Mouse (Mus musculus): ENCODE results near the gene Gsdma. TPM values are rescaled to one million over a fixed set of nuclear protein-coding genes. Genes with fewer than 3 reads are reported as not detected.
"Not testable (repeated sequence)": the region's sequence is repeated elsewhere in the genome, so short reads cannot be mapped to it uniquely, and the experiment has no call there.

The Gsdma gene
- polyA plus RNA-seq, 1 experiment from 2014 or later, result 0.10 TPM

DNA sequence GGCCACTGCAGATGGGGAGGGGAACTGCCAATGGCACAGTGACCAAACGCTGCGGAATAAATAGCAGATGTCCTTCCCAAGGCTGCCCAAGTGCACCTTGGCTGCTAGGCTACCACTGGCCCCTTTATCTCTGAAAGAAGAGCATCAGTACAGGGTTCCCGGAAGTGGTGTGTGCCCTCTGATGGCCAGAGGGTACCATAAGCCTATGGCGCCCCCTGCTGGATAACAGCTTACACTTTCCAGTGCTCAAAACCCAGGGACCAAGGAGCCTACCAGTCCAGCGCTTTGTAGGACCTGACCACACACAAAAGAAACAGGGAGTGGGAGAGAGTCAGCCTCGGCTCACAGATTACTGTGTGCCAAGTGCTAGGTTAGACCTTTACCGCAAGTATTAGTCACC lies 9.1 kb upstream of the Gsdma start:
- H3K9me3 ChIP-seq; H3K4me2 ChIP-seq (replicated peaks); H3K4me3 ChIP-seq (replicated peaks); H3K27me3 ChIP-seq (replicated peaks); H3K27ac ChIP-seq; H3K4me1 ChIP-seq (replicated peaks); H3K36me3 ChIP-seq; H3K9ac ChIP-seq: not testable (repeated sequence)
- WGBS, result 10% methylated on average over 7 of the region's 7 CpGs
- ATAC-seq, result peak; percentile 74

DNA sequence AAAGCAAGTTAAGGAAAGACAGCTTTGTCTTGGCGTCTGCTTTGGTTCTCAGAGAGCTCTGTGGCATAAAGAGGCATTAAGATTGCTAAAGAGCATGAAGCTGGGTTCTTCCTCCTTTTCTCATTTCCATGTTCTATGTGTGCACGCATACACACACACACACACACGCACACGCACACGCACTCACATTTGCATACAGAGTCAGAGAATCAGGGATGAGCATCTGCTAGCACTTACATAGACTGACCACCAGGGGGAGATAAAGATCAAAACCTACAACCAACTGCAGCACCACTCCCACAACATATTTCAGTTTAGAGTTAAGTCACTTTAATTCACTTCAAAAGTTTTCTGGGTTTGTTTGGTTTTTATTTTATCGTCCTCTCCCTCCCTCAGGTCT lies 3.6 kb upstream of the Gsdma start:
- no peaks in the 10 kb centered on the region for H3K4me1 ChIP-seq (replicated peaks)
- H3K27me3 ChIP-seq (replicated peaks), result no peaks in the 10 kb centered on the region
- 9% methylated on average over 6 of the region's 6 CpGs for WGBS
- no peaks in the 10 kb centered on the region for H3K36me3 ChIP-seq
- no peak overlapping the region for H3K9ac ChIP-seq
- peak; percentile 65 for ATAC-seq
- no peak overlapping the region for H3K27ac ChIP-seq
- H3K9me3 ChIP-seq, result no peaks in the 10 kb centered on the region
- H3K4me2 ChIP-seq (replicated peaks), result peak overlapping the region; percentile 7; the same call in 1 of the 2 replicates
- H3K4me3 ChIP-seq (replicated peaks), result no peak overlapping the region

DNA sequence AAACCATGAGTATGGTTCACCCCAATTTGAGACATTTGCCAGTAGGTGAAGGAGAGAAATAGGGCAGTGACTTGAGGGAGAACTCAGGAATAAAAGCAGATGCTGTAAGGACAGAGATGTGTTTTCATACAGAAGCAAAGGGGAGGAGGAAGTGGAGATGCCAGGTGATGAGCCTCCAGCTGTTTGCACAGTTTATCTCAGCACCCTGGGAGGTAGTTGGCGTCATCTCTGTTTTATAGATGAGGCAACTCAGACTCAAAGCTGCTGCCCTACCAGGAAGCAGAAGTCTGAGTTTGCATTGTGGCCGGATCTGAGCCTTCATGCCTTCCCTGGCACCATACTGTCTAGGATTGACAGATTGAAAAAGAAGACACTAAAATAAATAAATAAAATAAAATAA lies 4.8 kb downstream of the Gsdma start:
- no peak for ATAC-seq
- Histone ChIP-seq H3K27me3 (replicated peaks) (peaks cover 13% of the 10 kb centered on the region; the same call in 1 of the 2 replicates), H3K9me3 (no peaks in the 10 kb centered on the region), H3K9ac (no peak overlapping the region), H3K27ac (no peak overlapping the region), H3K4me3 (replicated peaks) (no peak overlapping the region), H3K36me3 (no peaks in the 10 kb centered on the region), H3K4me1 (replicated peaks) (no peaks in the 10 kb centered on the region), H3K4me2 (replicated peaks) (no peak overlapping the region)
- 37% methylated on average over 2 of the region's 2 CpGs for WGBS

DNA sequence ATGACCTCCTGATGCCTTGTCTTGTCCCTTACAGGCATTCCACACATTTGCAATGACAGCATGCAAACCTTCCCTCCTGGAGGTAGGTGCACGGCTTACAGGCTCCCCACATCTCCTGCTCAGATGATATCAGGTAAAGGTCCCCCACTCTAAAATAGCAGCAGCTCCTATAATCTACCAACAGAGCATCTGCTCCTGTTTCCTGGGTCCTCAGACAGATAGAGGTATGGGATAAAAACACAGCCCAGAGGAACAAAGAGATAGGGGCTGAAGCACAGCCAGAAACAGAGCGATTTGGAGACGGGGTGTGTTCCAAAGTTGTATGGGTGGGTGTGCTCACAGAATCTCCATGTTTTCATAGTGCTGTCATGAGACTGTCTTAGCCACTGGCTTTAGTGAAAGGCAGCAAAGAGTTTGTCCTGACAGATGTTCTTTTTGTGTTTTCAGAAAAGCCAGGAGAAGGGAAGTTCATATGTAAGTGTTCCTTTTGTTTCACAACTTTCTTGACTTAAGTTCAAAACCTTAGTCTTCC lies 7.2 kb downstream of the Gsdma start:
- Histone ChIP-seq H3K4me2 (replicated peaks) (no peak overlapping the region), H3K4me1 (replicated peaks) (no peaks in the 10 kb centered on the region), H3K36me3 (no peaks in the 10 kb centered on the region), H3K9me3 (no peaks in the 10 kb centered on the region), H3K27me3 (replicated peaks) (peaks cover 13% of the 10 kb centered on the region; the same call in 1 of the 2 replicates), H3K4me3 (replicated peaks) (no peak overlapping the region), H3K9ac (no peak overlapping the region), H3K27ac (no peak overlapping the region)
- ATAC-seq, result no peak
- WGBS, result 79% methylated on average over 3 of the region's 3 CpGs

DNA sequence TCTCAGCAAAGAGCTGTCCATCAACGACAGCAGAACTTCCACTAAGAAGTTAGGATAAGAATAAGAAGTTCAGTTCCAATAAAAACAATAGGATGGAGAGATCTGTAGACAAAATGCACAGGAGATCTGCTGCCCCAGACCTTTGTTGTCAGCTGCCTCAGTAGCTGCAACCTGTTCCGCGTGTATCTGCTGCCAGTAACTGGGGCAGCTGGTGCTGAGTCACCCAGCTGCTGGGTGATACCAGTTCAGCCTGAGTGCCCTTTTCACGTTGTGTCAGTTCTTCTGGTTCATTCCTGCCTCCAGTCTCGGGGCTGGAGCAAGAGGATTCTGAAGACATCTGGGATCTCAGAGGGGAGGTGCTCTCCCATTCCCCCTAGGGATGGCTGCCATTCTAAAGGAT lies 7.7 kb downstream of the Gsdma start:
- Histone ChIP-seq H3K27ac (no peak overlapping the region), H3K4me1 (replicated peaks) (no peaks in the 10 kb centered on the region), H3K4me3 (replicated peaks) (no peak overlapping the region), H3K4me2 (replicated peaks) (no peak overlapping the region), H3K9me3 (no peaks in the 10 kb centered on the region), H3K9ac (no peak overlapping the region), H3K36me3 (no peaks in the 10 kb centered on the region), H3K27me3 (replicated peaks) (peaks cover 10% of the 10 kb centered on the region; the same call in 1 of the 2 replicates)
- no peak for ATAC-seq
- 54% methylated on average over 5 of the region's 5 CpGs for WGBS

DNA sequence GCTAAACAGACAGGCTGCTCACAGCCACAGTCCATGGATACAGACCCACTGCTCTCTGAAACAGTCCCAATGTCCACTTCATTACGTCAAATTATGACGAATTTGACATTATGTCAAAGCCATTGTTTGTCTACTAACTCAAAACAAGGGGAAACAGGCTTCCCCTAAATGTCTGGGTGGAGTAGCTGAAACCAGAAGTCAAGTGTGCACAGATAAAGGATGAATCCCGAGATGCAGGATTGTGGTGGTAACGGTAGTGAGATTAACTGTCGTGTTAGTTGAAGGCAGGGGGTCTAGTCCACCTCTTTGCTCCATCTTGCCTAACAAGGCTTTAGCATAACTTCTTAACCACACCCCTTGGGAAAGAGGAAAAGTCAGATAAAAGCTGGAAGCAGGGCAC lies 8.3 kb downstream of the Gsdma start:
- H3K4me3 ChIP-seq (replicated peaks), result no peak overlapping the region
- no peaks in the 10 kb centered on the region for H3K36me3 ChIP-seq
- no peak overlapping the region for H3K27ac ChIP-seq
- H3K27me3 ChIP-seq (replicated peaks), result peaks cover 6% of the 10 kb centered on the region; the same call in 1 of the 2 replicates
- no peaks in the 10 kb centered on the region for H3K4me1 ChIP-seq (replicated peaks)
- H3K9me3 ChIP-seq, result no peaks in the 10 kb centered on the region
- no peak overlapping the region for H3K9ac ChIP-seq
- no peak for ATAC-seq
- 79% methylated on average over 5 of the region's 5 CpGs for WGBS
- H3K4me2 ChIP-seq (replicated peaks), result no peak overlapping the region

DNA sequence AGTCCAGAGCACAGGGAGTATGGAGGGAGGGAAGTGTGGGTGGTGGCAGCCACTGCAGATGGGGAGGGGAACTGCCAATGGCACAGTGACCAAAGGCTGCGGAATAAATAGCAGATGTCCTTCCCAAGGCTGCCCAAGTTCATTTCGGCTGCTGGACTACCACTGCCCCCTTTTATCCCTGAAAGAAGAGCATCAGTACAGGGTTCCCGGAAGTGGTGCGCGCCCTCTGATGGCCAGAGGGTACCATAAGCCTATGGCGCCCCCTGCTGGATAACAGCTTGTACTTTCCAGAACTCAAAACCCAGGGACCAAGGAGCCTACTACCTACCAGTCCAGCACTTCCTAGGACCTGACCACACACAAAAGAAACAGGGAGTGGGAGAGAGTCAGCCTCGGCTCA lies 9.0 kb downstream of the Gsdma start:
- not testable (repeated sequence) for H3K9me3 ChIP-seq; H3K4me1 ChIP-seq (replicated peaks); H3K27me3 ChIP-seq (replicated peaks); H3K36me3 ChIP-seq; H3K27ac ChIP-seq; H3K9ac ChIP-seq; H3K4me3 ChIP-seq (replicated peaks)
- H3K4me2 ChIP-seq (replicated peaks), result 0 out of 2 replicates have a peak overlapping the region, but pooled peaks have one; percentile 4
- ATAC-seq, result peak; percentile 71
- WGBS, result 7% methylated on average over 6 of the region's 7 CpGs

DNA sequence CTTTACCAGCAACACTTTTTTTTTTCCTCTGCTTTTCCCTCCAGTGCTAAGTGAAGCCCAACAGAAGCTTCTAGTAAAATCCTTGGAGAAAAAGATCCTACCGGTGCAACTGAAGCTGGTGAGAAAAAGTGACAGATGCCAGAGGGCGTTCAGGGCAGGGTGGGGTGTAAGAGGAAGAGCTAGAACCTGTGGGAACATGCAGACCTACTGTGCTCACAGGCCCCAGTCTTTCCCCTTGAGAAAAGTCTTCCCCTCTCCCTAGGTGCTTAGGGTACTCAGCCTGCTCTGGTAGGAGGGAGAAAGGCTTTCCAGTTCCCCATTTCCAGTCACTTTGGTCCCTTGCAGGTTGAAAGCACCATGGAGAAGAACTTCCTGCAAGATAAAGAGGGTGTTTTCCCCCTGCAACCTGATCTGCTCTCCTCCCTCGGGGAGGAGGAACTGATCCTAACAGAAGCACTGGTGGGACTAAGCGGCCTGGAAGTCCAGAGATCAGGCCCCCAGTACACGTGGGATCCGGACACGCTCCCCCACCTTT lies 11.7 kb downstream of the Gsdma start:
- H3K36me3 ChIP-seq, result no peaks in the 10 kb centered on the region
- no peaks in the 10 kb centered on the region for H3K27me3 ChIP-seq (replicated peaks)
- H3K4me2 ChIP-seq (replicated peaks), result no peak overlapping the region
- H3K27ac ChIP-seq, result no peak overlapping the region
- H3K4me3 ChIP-seq (replicated peaks), result no peak overlapping the region
- no peaks in the 10 kb centered on the region for H3K4me1 ChIP-seq (replicated peaks)
- no peaks in the 10 kb centered on the region for H3K9me3 ChIP-seq
- no peak overlapping the region for H3K9ac ChIP-seq
- no peak for ATAC-seq
- WGBS, result 29% methylated on average over 7 of the region's 7 CpGs

DNA sequence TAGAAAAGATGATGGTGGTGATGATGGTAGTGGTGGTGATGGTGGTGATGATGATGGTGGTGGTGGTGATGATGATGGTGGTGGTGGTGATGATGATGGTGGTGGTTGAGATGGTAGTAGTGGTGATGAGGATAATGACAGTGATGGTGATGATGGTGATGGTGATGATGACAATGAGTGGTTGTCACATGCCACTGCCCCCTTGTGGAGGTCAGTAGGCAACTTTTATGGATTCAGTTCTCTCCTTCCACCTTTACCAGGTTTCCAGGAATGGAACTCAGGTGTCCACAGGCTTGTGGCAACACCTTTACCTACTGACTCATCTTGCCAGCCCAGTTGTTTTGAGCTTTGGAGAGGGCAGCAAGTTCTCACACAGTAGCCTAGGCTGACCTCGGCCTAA lies 15.9 kb downstream of the Gsdma start:
- H3K4me3 ChIP-seq (replicated peaks), result no peak overlapping the region
- no peak overlapping the region for H3K4me2 ChIP-seq (replicated peaks)
- whole genome bisulfite sequencing, result 96% methylated on average over 1 of the region's 1 CpGs
- H3K27ac ChIP-seq, result peak overlapping the region; percentile 48; the same call in 1 of the 2 replicates
- no peak for ATAC-seq
- H3K9me3 ChIP-seq, result no peaks in the 10 kb centered on the region
- H3K27me3 ChIP-seq (replicated peaks), result no peaks in the 10 kb centered on the region
- H3K36me3 ChIP-seq, result no peaks in the 10 kb centered on the region
- H3K4me1 ChIP-seq (replicated peaks), result 0 out of 2 replicates have a peak, but pooled peaks cover 4% of the 10 kb centered on the region
- H3K9ac ChIP-seq, result no peak overlapping the region

DNA sequence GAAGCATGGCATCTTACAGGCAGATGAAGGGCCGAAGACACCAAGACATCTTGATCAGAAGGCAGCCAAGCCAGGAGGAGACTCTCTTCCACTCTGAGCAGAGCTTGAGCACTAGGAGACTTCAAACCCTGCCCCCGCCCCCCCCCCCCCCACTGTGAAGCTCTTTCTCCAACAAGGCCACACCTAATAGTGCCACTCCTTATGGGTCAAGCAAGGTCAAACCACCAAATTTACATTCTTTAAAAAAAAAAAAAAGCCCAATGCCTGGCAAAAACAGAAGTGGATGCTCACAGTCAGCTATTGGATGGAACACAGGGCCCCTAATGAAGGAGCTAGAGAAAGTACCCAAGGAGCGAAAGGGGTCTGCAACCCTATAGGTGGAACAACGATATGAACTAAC lies 16.4 kb downstream of the Gsdma start:
- not testable (repeated sequence) for H3K4me2 ChIP-seq (replicated peaks); H3K9ac ChIP-seq; H3K4me3 ChIP-seq (replicated peaks); H3K27me3 ChIP-seq (replicated peaks); ATAC-seq; H3K27ac ChIP-seq; H3K4me1 ChIP-seq (replicated peaks); H3K9me3 ChIP-seq; H3K36me3 ChIP-seq
- 93% methylated on average over 4 of the region's 4 CpGs for WGBS

DNA sequence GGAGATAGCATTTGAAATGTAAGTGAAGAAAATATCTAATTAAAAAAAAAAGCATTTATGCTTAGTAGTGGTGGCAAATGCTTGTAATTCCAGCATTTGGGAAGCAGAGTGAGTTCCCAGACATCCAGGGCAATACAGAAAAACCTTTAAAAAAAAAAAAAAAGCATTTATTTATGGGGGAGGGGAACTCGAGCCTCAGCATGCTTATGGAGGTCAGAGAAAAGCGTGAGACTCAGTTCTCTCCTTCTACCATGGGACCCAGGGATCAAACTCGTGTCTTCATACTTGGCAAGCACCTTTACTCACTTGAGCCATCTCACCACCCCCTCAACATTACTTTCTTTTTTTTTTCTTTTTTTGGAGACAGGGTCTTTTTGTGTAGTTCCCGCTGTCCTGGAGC lies 17.0 kb downstream of the Gsdma start:
- Histone ChIP-seq H3K27me3 (replicated peaks) (no peaks in the 10 kb centered on the region), H3K27ac (no peak overlapping the region), H3K4me2 (replicated peaks) (no peak overlapping the region), H3K4me1 (replicated peaks) (0 out of 2 replicates have a peak, but pooled peaks cover 4% of the 10 kb centered on the region), H3K4me3 (replicated peaks) (no peak overlapping the region), H3K9ac (no peak overlapping the region), H3K36me3 (peaks cover 10% of the 10 kb centered on the region), H3K9me3 (no peaks in the 10 kb centered on the region)
- WGBS, result 81% methylated on average over 4 of the region's 4 CpGs
- no peak for ATAC-seq

DNA sequence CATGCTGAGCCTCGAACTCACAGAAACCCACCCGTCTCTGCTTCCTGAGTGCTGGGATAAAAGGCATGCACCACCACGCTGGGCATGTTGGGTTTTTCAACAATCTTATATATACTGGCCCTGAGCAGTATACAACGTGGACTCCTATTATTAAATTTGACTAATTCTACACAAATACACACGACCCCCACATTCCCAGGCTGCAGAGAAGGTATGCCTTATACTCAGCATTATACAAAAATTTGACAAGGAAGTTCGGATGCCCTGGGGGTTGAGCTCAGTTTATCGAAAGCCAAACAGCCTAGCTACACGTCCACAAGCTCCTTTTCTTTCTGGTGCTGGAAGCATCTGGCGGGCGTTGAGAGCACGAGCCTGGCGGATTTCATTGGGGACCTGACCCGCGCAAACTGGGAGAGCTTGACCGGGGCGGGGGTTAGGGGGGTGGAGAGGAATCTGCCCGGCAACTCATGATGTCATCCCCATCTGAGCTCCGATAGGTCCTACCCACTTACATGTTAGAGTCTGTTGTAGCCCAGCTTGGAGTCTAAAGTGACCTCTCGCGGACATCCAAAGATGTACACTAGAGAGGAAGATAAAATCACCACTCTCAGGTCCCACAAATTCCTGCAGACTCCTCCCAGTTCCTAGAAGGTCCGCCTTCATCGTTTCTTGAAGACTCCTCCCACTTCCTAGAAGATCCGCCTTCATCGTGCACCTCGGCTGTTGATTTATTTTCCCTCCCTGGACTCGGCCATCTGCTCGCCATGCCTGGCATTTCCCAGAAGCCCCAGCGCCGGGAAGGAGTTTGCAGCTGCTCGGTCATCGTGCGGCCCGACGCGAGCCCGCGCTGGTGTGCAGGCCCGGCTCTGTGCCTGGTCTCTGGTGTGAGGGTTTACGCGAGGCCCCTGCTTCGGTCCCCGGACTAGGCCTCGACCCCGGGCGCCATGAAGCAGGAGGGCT lies 17.9 kb downstream of the Gsdma start, which contains the start of gene Psmd3:
TSS of gene Psmd3 (plus strand) at position 769 of the 960 bp plus-strand sequence.
- peak; percentile 94 for ATAC-seq
- Histone ChIP-seq H3K4me1 (replicated peaks) (0 out of 2 replicates have a peak, but pooled peaks cover 4% of the 10 kb centered on the region), H3K9me3 (no peaks in the 10 kb centered on the region), H3K9ac (peak within 1 kb of the TSS; percentile 97), H3K4me3 (replicated peaks) (peak within 1 kb of the TSS; percentile 92), H3K36me3 (peaks cover 17% of the 10 kb centered on the region), H3K27ac (peak within 1 kb of the TSS; percentile 72), H3K27me3 (replicated peaks) (no peaks in the 10 kb centered on the region), H3K4me2 (replicated peaks) (peak within 1 kb of the TSS; percentile 74)
- WGBS, result 3% methylated on average over 45 of the region's 45 CpGs

All from intestine, embryonic 15.5 days (tissue).